ENCODE assay signal across 8 mouse cellular contexts in genomic region chr1:92902786-92903185, GRCm38 (mm10). TPM values are rescaled to one million over a fixed set of nuclear protein-coding genes. Genes with fewer than 3 reads are reported as not detected.
DNase-seq lines count a peak whose midpoint lies in the region; ATAC-seq and TF ChIP-seq lines count a peak whose summit lies in the region.

Gene Ankmy1, minus strand, starts transcription at chr1:92902906.

- H3K9ac ChIP-seq in forebrain, embryonic 11.5 days (ENCODE audit: low read length), result no peak within 1 kb of the TSS
- H3K9ac ChIP-seq in intestine, embryonic 15.5 days, result no peak within 1 kb of the TSS

- peak; percentile 51 for ATAC-seq in forebrain, embryonic 11.5 days (replicated peaks; ENCODE audit: low FRiP score)
- peak; percentile 57 for ATAC-seq in intestine, embryonic 15.5 days

- no peaks in the 10 kb centered on the region for H3K9me3 ChIP-seq in forebrain, embryonic 11.5 days (ENCODE audit: control insufficient read depth, low read length)
- H3K9me3 ChIP-seq in intestine, embryonic 15.5 days, result no peaks in the 10 kb centered on the region
- no peaks in the 10 kb centered on the region for H3K9me3 ChIP-seq in limb, embryonic 10.5 days (replicated peaks)

- no peaks in the 10 kb centered on the region for H3K27me3 ChIP-seq in thymus, adult 2 months (ENCODE audit: control insufficient read depth, insufficient read depth, low read length)
- H3K27me3 ChIP-seq in forebrain, embryonic 11.5 days (ENCODE audit: control insufficient read depth, insufficient read depth, low read length), result no peaks in the 10 kb centered on the region
- H3K27me3 ChIP-seq in intestine, embryonic 15.5 days (replicated peaks), result 0 out of 2 replicates have a peak, but pooled peaks cover 6% of the 10 kb centered on the region
- peaks cover 23% of the 10 kb centered on the region for H3K27me3 ChIP-seq in limb, embryonic 10.5 days (ENCODE audit: low read depth, poor library complexity, severe bottlenecking)

- no peak within 1 kb of the TSS for H3K4me3 ChIP-seq in thymus, adult 2 months (ENCODE audit: control insufficient read depth, insufficient read depth, low read length)
- peak within 1 kb of the TSS; percentile 20 for H3K4me3 ChIP-seq in forebrain, embryonic 11.5 days (ENCODE audit: low read depth, low read length)
- H3K4me3 ChIP-seq in intestine, embryonic 15.5 days (replicated peaks), result peak within 1 kb of the TSS; percentile 19
- H3K4me3 ChIP-seq in limb, embryonic 10.5 days, result peak within 1 kb of the TSS; percentile 46

- DNase-seq in thymus, postnatal 4 days, result peak; percentile 63
- no peak for DNase-seq in thymus, adult 2 months
- DNase-seq in forebrain, embryonic 11.5 days (ENCODE audit: low spot score), result peak; percentile 88
- DNase-seq in limb, embryonic 10.5 days (ENCODE audit: low spot score), result peak; percentile 85
- DNase-seq in mesoderm, embryonic 11.5 days (ENCODE audit: low read depth, low spot score), result peak; percentile 81
- peak; percentile 68 to 76 for DNase-seq in right cerebral cortex, postnatal 36 days (ENCODE audit: low spot score in 2 of 2)
- no peak for DNase-seq in cerebellum, postnatal 36 days

- TF ChIP-seq POLR2A in thymus, adult 2 months (IDR thresholded peaks at IDR 0.05; ENCODE audit: control insufficient read depth, extremely low read depth, insufficient read depth, low read length, poor library complexity), result no peak

- peak within 1 kb of the TSS; percentile 48 for H3K4me2 ChIP-seq in forebrain, embryonic 11.5 days (ENCODE audit: low read depth, low read length, severe bottlenecking)
- peak within 1 kb of the TSS; percentile 56 for H3K4me2 ChIP-seq in intestine, embryonic 15.5 days (replicated peaks)

- no peak for TF ChIP-seq CTCF in thymus, adult 2 months (IDR thresholded peaks at IDR 0.05; ENCODE audit: borderline replicate concordance, control insufficient read depth, extremely low read depth, insufficient read depth, low read length, poor library complexity)

- no peak within 1 kb of the TSS for H3K27ac ChIP-seq in thymus, adult 2 months (ENCODE audit: control insufficient read depth, insufficient read depth, low read length)
- H3K27ac ChIP-seq in forebrain, embryonic 11.5 days (ENCODE audit: low read depth, low read length), result no peak within 1 kb of the TSS
- no peak within 1 kb of the TSS for H3K27ac ChIP-seq in intestine, embryonic 15.5 days
- no peak within 1 kb of the TSS for H3K27ac ChIP-seq in limb, embryonic 10.5 days

- WGBS in thymus, adult 2 months, result 23% methylated on average over 15 of the region's 15 CpGs
- 2% methylated on average over 15 of the region's 15 CpGs for whole genome bisulfite sequencing in forebrain, embryonic 11.5 days
- WGBS in intestine, embryonic 15.5 days, result 2% methylated on average over 15 of the region's 15 CpGs
- 2% methylated on average over 15 of the region's 15 CpGs for WGBS in limb, embryonic 10.5 days

- no peaks in the 10 kb centered on the region for H3K36me3 ChIP-seq in thymus, adult 2 months (ENCODE audit: control insufficient read depth, insufficient read depth, low read length)
- no peaks in the 10 kb centered on the region for H3K36me3 ChIP-seq in forebrain, embryonic 11.5 days (ENCODE audit: control insufficient read depth, insufficient read depth, low read length)
- H3K36me3 ChIP-seq in intestine, embryonic 15.5 days, result no peaks in the 10 kb centered on the region
- no peaks in the 10 kb centered on the region for H3K36me3 ChIP-seq in limb, embryonic 10.5 days

- peaks cover 20% of the 10 kb centered on the region for H3K4me1 ChIP-seq in thymus, adult 2 months (replicated peaks; ENCODE audit: control insufficient read depth, insufficient read depth, low read length)
- peaks cover 4% of the 10 kb centered on the region; the same call in 1 of the 2 replicates for H3K4me1 ChIP-seq in forebrain, embryonic 11.5 days (replicated peaks; ENCODE audit: control insufficient read depth, insufficient read depth, low read length)
- H3K4me1 ChIP-seq in intestine, embryonic 15.5 days (replicated peaks), result peaks cover 13% of the 10 kb centered on the region
- H3K4me1 ChIP-seq in limb, embryonic 10.5 days, result peaks cover 27% of the 10 kb centered on the region

RNA-seq across cellular contexts. Expression of gene Ankmy1, which starts in this region (rescaled TPM):
- 3.6 and 5.5 TPM in 2 replicates for polyA plus RNA-seq in thymus, adult 2 months (2012; rRNA removed)
- polyA plus RNA-seq in forebrain, embryonic 11.5 days (2014; fragmentation: Nextera tagmentation; extraction: Ambion mirVana), result 1.5 and 1.8 TPM in 2 replicates
- 0.16 and 0.34 TPM in 2 replicates for polyA plus RNA-seq in intestine, embryonic 15.5 days (2015; fragmentation: Nextera tagmentation; extraction: Ambion mirVana)
- 0.29 and 0.36 TPM in 2 replicates for polyA plus RNA-seq in limb, embryonic 10.5 days (2016; fragmentation: Nextera tagmentation; extraction: Ambion mirVana)

Comparison
In these comparisons a context has a peak if more than half of its experiments do, and no peak if none do; other contexts are left out.
1. DNase-seq: peak in thymus, postnatal 4 days (single experiment), forebrain, embryonic 11.5 days (single experiment), mesoderm, embryonic 11.5 days (single experiment) and right cerebral cortex, postnatal 36 days (2 of 2); none in thymus, adult 2 months (single experiment) and cerebellum, postnatal 36 days (0 of 2).
2. Peak in ATAC-seq, H3K4me3 ChIP-seq and H3K4me2 ChIP-seq in intestine, embryonic 15.5 days; RNA of the gene not detected or under 1 TPM.
3. Peak in DNase-seq and H3K4me3 ChIP-seq in limb, embryonic 10.5 days; RNA of the gene not detected or under 1 TPM.